Comparison of ENCODE assay signal across 8 mouse cellular contexts in the genomic region with DNA sequence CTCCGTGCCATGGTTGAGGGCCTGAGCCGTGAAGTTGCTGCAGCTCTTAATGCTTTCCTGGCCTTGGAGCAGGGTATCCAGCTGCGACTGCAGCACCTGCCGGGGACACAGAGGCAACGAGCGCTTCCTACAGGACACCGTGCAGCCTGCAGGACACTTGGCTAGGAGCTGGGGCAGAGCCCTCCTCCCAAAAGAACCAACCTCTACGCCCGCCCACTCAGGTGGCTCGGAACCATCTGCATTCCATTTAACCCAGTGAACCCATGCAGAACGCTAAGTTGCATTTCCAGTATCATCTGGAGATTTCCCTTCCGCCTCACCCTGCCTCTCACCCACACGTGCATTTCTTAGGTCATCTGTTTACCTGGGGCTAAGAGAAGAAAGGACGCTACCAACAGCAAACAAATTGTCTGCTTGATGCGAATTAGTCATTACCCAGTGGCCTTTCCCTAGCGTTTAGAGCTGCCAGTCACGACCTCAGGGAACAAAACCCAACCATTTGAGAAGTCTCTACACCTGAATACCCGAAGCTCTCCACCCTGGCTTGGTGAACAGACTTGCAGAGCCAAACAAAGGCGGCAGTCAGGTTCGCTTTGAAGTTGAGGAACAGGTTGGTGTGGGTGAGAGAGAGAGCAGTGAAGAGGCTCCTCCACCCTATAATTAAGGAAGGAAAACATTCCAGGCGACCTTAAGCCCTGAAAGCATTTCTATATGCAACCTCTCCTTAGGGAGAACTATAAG. TPM values are rescaled to one million over a fixed set of nuclear protein-coding genes. Genes with fewer than 3 reads are reported as not detected.
DNase-seq lines count a peak whose midpoint lies in the region; ATAC-seq and TF ChIP-seq lines count a peak whose summit lies in the region.

No protein-coding gene starts in this region.

- H3K9ac ChIP-seq in embryonic facial prominence, embryonic 13.5 days: peak overlapping the region; percentile 49
- no peak overlapping the region for H3K9ac ChIP-seq in intestine, embryonic 14.5 days (ENCODE audit: low read length)
- H3K9ac ChIP-seq in lung, embryonic 16.5 days (ENCODE audit: low read length): peak overlapping the region; percentile 57

- TF ChIP-seq POLR2A in kidney, adult 2 months (IDR thresholded peaks at IDR 0.05; ENCODE audit: low read depth, low read length): no peak

- H3K9me3 ChIP-seq in embryonic facial prominence, embryonic 13.5 days: no peaks in the 10 kb centered on the region
- no peaks in the 10 kb centered on the region for H3K9me3 ChIP-seq in intestine, embryonic 14.5 days (ENCODE audit: control insufficient read depth, low read length)
- H3K9me3 ChIP-seq in lung, embryonic 16.5 days (ENCODE audit: control insufficient read depth, low read length): no peaks in the 10 kb centered on the region

- peak; percentile 23 for DNase-seq in kidney, adult 2 months
- no peak for DNase-seq in kidney, adult 8-10 months
- peak; percentile 67 for DNase-seq in intestine, embryonic 14.5 days (ENCODE audit: low spot score)
- no peak for DNase-seq in ovary, adult 18-20 months (ENCODE audit: low spot score)

- no peaks in the 10 kb centered on the region for H3K27me3 ChIP-seq in kidney, adult 2 months (replicated peaks; ENCODE audit: control insufficient read depth, insufficient read depth, low read length)
- H3K27me3 ChIP-seq in embryonic facial prominence, embryonic 13.5 days: peaks cover 17% of the 10 kb centered on the region
- H3K27me3 ChIP-seq in intestine, embryonic 14.5 days (replicated peaks; ENCODE audit: control insufficient read depth, insufficient read depth, low read length): 0 out of 2 replicates have a peak, but pooled peaks cover 6% of the 10 kb centered on the region
- no peaks in the 10 kb centered on the region for H3K27me3 ChIP-seq in lung, embryonic 16.5 days (ENCODE audit: control insufficient read depth, insufficient read depth, low read depth, low read length)

- H3K4me1 ChIP-seq in kidney, adult 2 months (ENCODE audit: control insufficient read depth, insufficient read depth, low read length): no peaks in the 10 kb centered on the region
- H3K4me1 ChIP-seq in embryonic facial prominence, embryonic 13.5 days: peaks cover 22% of the 10 kb centered on the region; the same call in 1 of the 2 replicates
- H3K4me1 ChIP-seq in intestine, embryonic 14.5 days (replicated peaks; ENCODE audit: control insufficient read depth, insufficient read depth, low read length): peaks cover 8% of the 10 kb centered on the region; the same call in 1 of the 2 replicates
- peaks cover 10% of the 10 kb centered on the region for H3K4me1 ChIP-seq in lung, embryonic 16.5 days (replicated peaks; ENCODE audit: control insufficient read depth, insufficient read depth, low read length)

- no peaks in the 10 kb centered on the region for H3K36me3 ChIP-seq in kidney, adult 2 months (ENCODE audit: control insufficient read depth, insufficient read depth, low read length)
- peaks cover 18% of the 10 kb centered on the region for H3K36me3 ChIP-seq in embryonic facial prominence, embryonic 13.5 days
- H3K36me3 ChIP-seq in intestine, embryonic 14.5 days (ENCODE audit: control insufficient read depth, insufficient read depth, low read length): no peaks in the 10 kb centered on the region; the same call in 1 of the 2 replicates
- H3K36me3 ChIP-seq in lung, embryonic 16.5 days (ENCODE audit: control insufficient read depth, insufficient read depth, low read length): no peaks in the 10 kb centered on the region

- WGBS in kidney, adult 2 months: 63% methylated on average over 21 of the region's 21 CpGs
- WGBS in embryonic facial prominence, embryonic 13.5 days: 34% methylated on average over 21 of the region's 21 CpGs
- WGBS in intestine, embryonic 14.5 days: 39% methylated on average over 21 of the region's 21 CpGs
- WGBS in lung, embryonic 16.5 days: 35% methylated on average over 21 of the region's 21 CpGs

- peak overlapping the region; percentile 39 for H3K4me3 ChIP-seq in kidney, adult 2 months (ENCODE audit: insufficient read depth, low read depth, low read length)
- peak overlapping the region; percentile 35 for H3K4me3 ChIP-seq in embryonic facial prominence, embryonic 13.5 days
- H3K4me3 ChIP-seq in intestine, embryonic 14.5 days (ENCODE audit: low read depth, low read length): peak overlapping the region; percentile 32
- H3K4me3 ChIP-seq in lung, embryonic 16.5 days (ENCODE audit: low read length): peak overlapping the region; percentile 48

- no peak for ATAC-seq in embryonic facial prominence, embryonic 13.5 days (ENCODE audit: insufficient number of reproducible peaks, insufficient read depth, low FRiP score, low TSS enrichment, low read depth)
- ATAC-seq in intestine, embryonic 14.5 days (replicated peaks; ENCODE audit: low FRiP score, low TSS enrichment, low read depth): peak; percentile 73
- peak; percentile 83 for ATAC-seq in lung, embryonic 16.5 days (ENCODE audit: low read depth)
- no peak for ATAC-seq in megakaryocyte progenitor cell, adult 5-6 weeks (replicated peaks; ENCODE audit: poor library complexity)
- no peak for ATAC-seq in erythroid progenitor cell, adult 5-6 weeks (replicated peaks; ENCODE audit: low FRiP score, poor library complexity, severe bottlenecking)

- H3K4me2 ChIP-seq in embryonic facial prominence, embryonic 13.5 days: peak overlapping the region; percentile 57
- H3K4me2 ChIP-seq in intestine, embryonic 14.5 days (ENCODE audit: low read length): peak overlapping the region; percentile 54
- peak overlapping the region; percentile 48 for H3K4me2 ChIP-seq in lung, embryonic 16.5 days (ENCODE audit: low read depth, low read length)

- no peak overlapping the region for H3K27ac ChIP-seq in kidney, adult 2 months (ENCODE audit: insufficient read depth, low read depth, low read length)
- peak overlapping the region; percentile 48 for H3K27ac ChIP-seq in embryonic facial prominence, embryonic 13.5 days
- peak overlapping the region; percentile 40; the same call in 1 of the 2 replicates for H3K27ac ChIP-seq in intestine, embryonic 14.5 days (ENCODE audit: low read depth)
- peak overlapping the region; percentile 98 for H3K27ac ChIP-seq in lung, embryonic 16.5 days (ENCODE audit: low read length)

- TF ChIP-seq CTCF in kidney, adult 2 months (conservative IDR thresholded peaks at IDR 0.05; ENCODE audit: insufficient read depth, insufficient read length, low read depth, low read length): no peak

RNA-seq across cellular contexts. Expression of gene Gm6525, which starts 17.4 kb away (rescaled TPM):
- polyA plus RNA-seq in kidney, adult 2 months (2012; rRNA removed): not detected in 2 replicates
- 1.2 and 1.6 TPM in 2 replicates for polyA plus RNA-seq in embryonic facial prominence, embryonic 13.5 days (2015; fragmentation: Nextera tagmentation; extraction: Ambion mirVana)
- 1.4 and 2.1 TPM in 2 replicates for polyA plus RNA-seq in intestine, embryonic 14.5 days (2014; fragmentation: Nextera tagmentation; extraction: Ambion mirVana)
- polyA plus RNA-seq in lung, embryonic 16.5 days (2015; fragmentation: Nextera tagmentation; extraction: Ambion mirVana): 0.98 and 1.2 TPM in 2 replicates
- total RNA-seq in megakaryocyte progenitor cell, adult 5-6 weeks (2015): 0.27 TPM in 1 of 2 replicates, not detected in the other
- 0.54 and 1.1 TPM in 2 replicates for total RNA-seq in megakaryocyte progenitor cell, adult 5-6 weeks (2017)
- not detected in 2 replicates for total RNA-seq in erythroid progenitor cell, adult 5-6 weeks (2015; ENCODE audit: low replicate concordance)
- 3.9 TPM in 1 of 2 replicates, not detected in the other for total RNA-seq in erythroid progenitor cell, adult 5-6 weeks (2017; ENCODE audit: low replicate concordance)

RNA-seq across cellular contexts. Expression of gene Mnd1, which starts 35.7 kb away (rescaled TPM):
- polyA plus RNA-seq in kidney, adult 2 months (2012; rRNA removed): 0.54 and 0.72 TPM in 2 replicates
- polyA plus RNA-seq in embryonic facial prominence, embryonic 13.5 days (2015; fragmentation: Nextera tagmentation; extraction: Ambion mirVana): 11.0 and 17.0 TPM in 2 replicates
- polyA plus RNA-seq in intestine, embryonic 14.5 days (2014; fragmentation: Nextera tagmentation; extraction: Ambion mirVana): 13.6 and 16.5 TPM in 2 replicates
- 11.1 and 13.0 TPM in 2 replicates for polyA plus RNA-seq in lung, embryonic 16.5 days (2015; fragmentation: Nextera tagmentation; extraction: Ambion mirVana)
- 34.4 and 37.2 TPM in 2 replicates for total RNA-seq in megakaryocyte progenitor cell, adult 5-6 weeks (2015)
- 38.1 and 43.0 TPM in 2 replicates for total RNA-seq in megakaryocyte progenitor cell, adult 5-6 weeks (2017)
- 2.9 and 6.3 TPM in 2 replicates for total RNA-seq in erythroid progenitor cell, adult 5-6 weeks (2015; ENCODE audit: low replicate concordance)
- total RNA-seq in erythroid progenitor cell, adult 5-6 weeks (2017; ENCODE audit: low replicate concordance): 1.4 and 3.6 TPM in 2 replicates

Comparison
In these comparisons a context has a peak if more than half of its experiments do, and no peak if none do; other contexts are left out.
1. DNase-seq: peak in kidney, adult 2 months (single experiment) and intestine, embryonic 14.5 days (single experiment); none in kidney, adult 8-10 months (0 of 2) and ovary, adult 18-20 months (single experiment).
2. ATAC-seq: peak in intestine, embryonic 14.5 days (single experiment) and lung, embryonic 16.5 days (single experiment); none in embryonic facial prominence, embryonic 13.5 days (single experiment), megakaryocyte progenitor cell, adult 5-6 weeks (single experiment) and erythroid progenitor cell, adult 5-6 weeks (single experiment).
3. Peak in every context shown above with its lines, with median percentiles within 50 percentile points of each other: H3K4me3 ChIP-seq and H3K4me2 ChIP-seq.